Mouse (Mus musculus) adrenal gland, adult 18-20 months (tissue): Measurements from ENCODE around the gene Aldh1a3. TPM values are rescaled to one million over a fixed set of nuclear protein-coding genes. Genes with fewer than 3 reads are reported as not detected.

Experiments used
- DNase-seq, 2 experiments: peaks; one replicate each; pipeline ENCODE4 v3.0.0; 2021 to 2022; ENCODE audit warnings: low spot score in 2 of 2
- long read RNA-seq, 2 experiments: library from polyadenylated mRNA; stranded (forward); transcript quantifications; one replicate each; pipeline ENCODE4 v2.0.0; 2021
- total RNA-seq, 2 experiments: library from RNA; stranded (reverse); gene quantifications; 1 replicate in 1 of 2; 2 replicates in 1 of 2; pipeline ENCODE4 v1.2.3; 2021

The Aldh1a3 gene
- 10 to 100 TPM; 12.2 to 16.7 TPM for total RNA-seq
- long read RNA-seq, experiment 1, transcript Aldh1a3-201 (13 exons, 3,443 nt): major isoform, 14 of 18 reads
- long read RNA-seq, experiment 1, partial matches to known transcripts: 2 of 18 reads
- long read RNA-seq, experiment 1, other reads (novel, unspliced or antisense): 2 of 18 reads
- long read RNA-seq, experiment 2, transcript Aldh1a3-201 (13 exons, 3,443 nt): major isoform, 22 of 28 reads
- long read RNA-seq, experiment 2, partial matches to known transcripts: 6 of 28 reads
- long read RNA-seq, experiment 2, other reads (novel, unspliced or antisense): 0 of 28 reads

DNA sequence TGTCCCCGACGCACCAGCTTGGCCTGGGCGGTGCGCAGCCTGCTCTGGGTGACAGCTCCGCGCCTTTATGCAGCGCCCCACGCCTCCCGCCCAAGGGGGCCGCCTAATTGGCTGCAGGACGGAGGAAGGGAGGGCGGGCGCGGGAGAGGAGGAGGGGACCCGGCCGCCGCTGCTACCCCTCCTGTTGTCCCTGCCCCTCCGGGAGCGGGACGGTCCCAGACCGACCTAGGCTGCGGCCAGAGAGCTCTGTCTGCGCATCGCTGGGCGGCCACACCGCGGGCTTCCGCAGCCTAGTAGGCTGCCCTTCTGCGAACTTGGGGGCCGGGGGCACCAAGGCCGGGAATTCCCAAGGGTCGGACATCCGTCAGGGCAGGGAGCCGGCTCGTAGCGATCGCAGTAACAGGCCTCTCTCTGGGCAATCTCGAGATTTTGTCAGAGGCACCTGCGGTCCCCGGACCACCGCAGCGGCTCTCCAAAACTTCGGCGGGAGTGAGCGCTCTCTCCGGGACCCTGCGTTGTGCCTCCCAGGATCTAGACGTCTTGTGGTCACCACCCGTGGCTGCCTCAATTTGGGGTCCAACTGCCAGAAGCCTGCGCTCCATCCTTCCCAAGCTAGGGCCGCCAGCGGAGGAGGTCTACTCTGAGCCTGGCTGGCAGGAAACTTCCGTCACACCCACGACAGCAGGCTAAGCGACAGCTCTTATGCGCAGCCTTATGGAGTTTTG is at the start of gene Aldh1a3:
TSS of gene Aldh1a3 (minus strand) at position 81 of the 725 bp plus-strand sequence.
- DNase-seq: peak in 1 of 2 experiments; percentile 44

DNA sequence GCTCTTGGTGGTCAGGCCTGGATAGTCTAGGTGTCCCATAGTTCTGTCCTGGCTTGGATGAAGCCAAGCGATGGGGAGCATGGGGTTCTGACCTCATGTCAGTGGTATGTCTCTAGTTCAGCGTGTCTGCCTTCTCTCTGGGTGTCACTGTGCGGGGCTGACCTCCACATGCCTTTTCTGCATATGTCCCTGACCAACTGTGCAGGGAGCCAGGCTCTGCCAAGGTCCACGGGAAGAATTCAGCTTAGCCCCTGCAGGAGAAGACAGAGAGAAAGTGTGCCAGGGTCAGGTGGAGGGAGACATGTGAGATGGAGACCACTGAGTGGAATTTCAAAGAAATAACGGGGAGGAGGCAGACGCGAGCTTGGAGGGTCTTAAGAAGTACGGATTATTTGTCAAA is 49.0 kb upstream of the Aldh1a3 start:
- no peak for DNase-seq

DNA sequence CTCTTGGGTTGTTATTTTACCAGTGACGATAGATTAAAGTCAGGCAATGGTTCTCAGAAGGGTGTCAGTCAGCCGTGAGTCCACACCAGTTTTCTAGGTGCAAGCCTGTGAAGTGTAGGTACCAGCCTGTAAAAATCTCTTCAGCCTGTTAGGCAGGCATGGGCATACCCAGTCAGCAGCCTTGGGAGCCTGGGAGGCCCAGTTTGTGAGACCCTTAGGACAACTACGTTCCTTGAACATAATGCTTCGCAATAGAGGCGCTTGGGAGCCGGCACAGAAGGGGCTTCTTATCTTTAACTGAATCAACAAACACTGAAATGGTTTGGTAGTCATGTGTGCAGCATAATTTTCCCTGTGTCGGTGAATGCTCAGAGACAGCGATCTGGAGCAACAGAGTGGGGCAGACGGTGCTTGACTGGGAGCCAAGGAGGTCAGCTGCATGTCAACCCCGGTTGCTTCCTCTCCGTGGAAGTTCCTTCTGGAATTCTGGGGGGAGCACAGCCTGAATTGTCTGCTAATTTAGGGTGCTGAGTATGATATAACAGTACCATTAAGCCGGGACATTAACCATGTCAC is 44.4 kb upstream of the Aldh1a3 start:
- DNase-seq: no peak

DNA sequence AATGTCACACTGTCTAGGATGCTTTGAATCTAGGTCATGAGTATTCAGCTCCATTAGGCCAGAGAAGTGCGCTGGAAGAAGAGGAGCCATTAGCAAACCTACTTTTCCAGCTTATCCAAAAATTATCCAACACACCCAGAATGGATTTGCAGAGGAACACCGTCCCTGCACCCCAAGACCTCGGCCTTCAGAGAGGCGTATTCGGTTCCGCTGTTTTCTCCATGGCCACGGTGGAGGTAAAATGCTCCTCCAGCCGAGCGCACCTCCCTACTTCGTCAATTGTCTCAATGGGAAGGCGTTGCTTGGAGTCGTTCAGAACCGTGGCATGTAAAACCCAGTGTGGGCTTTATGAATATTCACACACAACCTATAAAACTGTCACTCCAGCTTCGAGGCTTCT is 39.3 kb upstream of the Aldh1a3 start:
- DNase-seq: no peak

DNA sequence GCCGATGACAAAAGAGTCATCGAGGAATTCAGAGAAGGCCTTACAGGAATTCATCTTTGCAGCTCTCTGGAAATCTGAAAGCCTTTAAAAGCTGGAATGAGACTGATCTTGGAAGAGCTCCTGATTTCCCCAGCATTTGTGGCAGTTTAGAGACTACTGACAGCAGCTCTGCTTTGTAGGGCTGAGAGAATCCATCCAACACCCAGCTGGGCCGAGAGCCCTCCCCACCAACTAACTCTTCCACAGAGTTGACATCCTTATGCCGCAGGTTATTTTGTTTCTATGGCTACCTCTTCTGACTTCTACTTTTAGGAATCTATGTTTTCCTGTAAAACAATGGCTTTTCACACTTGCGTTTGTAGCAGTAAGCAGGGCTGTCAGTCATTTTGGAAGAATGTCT is 37.9 kb upstream of the Aldh1a3 start:
- DNase-seq: no peak

DNA sequence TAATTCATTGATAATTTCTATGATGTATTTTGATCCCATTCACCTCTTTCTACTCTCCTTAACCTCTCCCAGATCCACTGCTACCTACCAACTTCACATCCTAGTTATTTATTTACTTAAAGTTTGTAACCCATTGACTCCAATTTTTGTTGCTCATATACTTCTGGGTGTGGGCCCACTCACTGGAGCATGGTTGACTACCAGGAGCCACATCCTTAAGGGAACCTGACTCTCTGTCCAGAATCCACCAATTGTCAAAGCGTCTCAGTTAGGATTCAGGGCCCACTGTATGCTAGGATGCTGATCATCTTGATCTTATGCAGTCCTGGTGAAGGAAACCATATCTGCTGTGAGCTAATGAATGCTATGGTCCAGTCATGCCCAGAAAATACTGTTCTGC is 35.8 kb upstream of the Aldh1a3 start:
- DNase-seq: no peak

DNA sequence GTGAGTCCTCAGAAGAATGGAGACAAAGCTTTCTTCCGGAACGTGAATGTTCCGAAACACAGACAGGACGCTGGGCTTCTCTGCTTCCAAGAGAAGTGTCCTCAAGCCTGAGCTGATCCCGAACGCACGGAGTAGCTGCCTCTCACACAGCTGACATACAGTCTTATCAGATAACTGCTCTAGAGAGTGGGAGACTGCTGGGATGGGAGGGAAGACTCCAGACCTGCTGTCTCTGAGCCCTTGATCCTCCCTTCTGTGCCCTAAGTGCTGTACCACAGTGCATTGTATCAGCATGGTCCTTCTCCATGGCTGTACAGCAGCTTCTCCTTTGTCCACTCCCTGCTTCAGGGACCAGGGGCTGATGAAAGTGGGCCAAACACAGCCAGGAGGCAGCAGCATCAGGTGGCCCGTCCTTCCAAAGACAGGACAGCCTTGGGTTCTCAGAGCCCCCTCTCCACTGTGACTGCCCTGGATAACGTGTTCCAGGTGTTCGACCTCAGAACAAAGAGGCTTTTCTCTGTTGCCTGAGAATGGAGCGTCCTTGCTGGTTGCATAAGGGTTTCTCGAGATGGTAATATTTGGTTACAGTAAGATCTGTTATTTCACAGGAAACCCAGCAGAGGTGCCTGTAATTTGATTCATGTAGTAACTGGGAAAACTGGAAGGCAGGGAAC is 24.4 kb upstream of the Aldh1a3 start:
- no peak for DNase-seq

DNA sequence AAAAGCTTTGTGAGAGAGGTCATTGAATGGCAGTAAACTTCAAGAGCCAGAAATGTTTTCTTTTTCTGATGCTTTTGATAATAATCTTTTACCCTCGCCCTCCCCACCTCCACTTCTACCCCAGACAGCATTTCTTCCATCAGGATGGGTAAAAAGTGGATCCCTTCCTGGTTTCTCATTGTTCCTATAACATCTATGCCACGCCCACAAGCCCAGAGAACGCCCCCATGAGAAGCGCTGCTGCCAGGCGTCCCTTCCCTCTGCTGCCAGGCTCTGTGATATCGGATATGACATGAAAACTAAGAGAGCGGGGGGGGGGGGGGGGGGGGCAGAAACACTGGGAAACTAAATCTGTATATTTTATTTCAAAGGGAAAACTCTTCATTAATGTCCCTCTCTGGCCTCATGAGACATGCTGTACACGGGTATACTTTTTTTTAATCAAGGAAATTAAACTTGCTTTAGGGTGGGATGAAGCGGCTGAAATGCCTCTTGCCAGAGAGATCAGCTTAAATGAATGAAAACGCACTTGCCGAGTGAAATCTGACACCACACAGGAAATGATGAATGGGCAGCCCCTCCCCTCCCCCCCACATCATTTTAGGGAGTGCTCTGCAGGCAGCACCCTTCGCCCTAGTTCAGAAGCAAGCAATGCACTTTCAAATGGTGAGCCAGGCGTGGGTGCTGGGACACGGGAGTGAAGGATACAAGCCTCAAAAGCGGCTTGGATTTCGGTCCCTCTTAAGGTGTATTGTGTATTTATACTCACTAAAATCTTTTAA is 22.8 kb upstream of the Aldh1a3 start:
- DNase-seq: no peak

DNA sequence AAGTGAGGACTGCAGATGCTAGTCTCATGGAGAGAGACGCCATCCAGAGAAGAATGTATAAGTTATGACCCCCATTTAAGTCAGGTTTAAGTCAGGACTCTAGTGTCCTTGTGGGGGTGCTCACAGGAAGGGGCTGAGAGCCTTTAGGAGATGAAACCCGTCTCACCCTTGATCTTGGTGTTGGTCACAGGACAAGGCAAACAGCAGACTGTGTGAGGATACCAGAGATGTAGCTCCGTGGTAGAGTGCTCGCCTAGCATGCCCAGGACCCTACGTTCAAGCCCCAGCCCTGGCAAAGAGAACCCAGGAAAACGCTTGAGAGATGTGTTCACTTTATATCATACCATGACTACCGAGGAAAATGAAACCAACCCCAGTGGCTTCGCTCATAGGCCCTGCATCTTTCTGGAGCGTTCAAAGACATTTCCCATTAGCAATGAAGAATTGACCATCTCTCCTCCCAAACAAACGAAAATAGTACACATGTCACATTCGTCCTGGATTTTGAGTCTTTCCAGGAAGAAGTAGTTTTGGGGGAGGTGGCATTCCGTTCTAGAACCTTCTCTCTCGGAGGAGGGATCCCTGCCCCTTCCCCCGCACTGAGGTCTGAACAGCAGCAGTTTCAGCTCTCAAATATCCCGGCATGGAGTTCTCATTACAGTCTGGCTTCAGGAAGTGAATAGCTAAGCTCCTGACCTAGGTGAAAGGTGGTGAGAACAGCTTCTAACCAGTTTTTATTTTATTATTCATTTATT is 21.6 kb upstream of the Aldh1a3 start:
- no peak for DNase-seq

DNA sequence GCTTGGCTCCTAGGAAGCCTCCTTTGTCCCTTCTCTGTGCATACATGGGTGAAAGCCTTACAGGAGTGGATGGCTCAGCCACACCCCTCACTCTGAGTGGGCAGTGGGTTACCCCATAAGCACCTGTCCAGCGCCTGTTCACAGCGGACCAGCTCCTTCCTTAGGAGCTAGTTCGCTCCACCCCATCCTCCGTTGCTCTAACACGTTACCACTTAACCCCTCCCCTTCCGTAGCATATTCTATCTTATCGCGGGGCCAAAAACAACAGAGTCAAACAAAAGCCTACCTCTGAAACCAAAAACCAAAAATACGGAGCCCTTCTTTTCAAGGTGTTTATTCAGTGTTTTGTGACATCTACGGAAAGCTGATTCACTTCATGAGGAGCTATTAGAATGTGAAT is 21.0 kb upstream of the Aldh1a3 start:
- DNase-seq: no peak

DNA sequence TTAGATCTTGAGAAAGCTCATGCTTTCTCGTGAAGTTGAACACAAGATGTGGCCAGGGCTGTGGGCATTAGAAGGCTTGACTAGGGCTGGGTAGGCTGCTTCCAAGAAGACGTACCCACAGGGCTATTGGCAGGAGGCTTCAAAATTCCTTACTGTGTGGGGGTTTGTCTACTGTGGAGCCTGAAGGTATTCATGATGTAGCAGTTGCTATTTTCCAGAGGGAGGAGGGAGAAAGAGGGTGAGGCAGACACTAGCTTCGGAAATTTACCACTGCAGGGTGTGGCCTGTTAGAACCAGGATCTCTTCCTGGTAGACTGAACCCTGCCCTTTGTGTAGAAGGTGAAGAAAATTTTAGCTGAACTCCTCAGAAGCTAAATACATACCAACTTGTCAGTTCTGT is 19.5 kb upstream of the Aldh1a3 start:
- no peak for DNase-seq

DNA sequence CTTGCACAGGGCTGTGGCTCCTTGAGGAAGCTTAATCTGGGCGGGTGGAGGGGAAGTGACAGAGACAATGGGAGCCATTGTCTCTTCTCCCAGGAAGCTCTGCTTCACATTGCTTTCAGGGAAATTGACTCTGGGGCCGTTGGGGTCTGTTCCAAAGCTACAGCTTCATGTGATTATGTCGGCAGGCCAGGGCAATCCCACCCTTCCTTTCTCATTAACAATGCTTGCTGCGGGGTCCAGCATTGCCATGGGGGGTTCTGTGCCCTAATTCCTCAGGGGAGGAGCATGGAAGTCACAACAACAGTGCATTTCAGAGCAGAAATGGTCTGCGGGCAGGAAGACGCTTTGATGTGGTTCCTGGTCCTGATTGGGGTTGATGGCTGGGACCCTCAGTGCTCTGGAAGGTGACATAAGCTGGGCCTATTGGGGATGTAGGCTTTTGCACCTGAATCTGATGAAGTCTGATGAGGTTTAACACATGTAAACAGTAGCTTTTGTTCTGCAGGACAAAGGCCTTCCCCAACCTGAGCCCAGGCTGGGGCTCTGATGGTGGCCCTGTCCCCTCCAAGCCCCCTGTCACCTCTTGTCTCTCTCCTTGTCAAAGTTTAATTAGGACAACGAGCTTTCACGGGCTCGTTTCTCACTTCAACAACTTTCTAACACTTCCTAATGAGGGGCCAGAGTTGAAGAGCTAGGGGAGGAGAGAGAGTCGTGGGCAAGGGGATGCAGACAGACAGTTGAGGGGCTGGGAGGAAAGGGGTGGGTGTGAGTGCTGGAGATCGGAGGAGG is 18.0 kb upstream of the Aldh1a3 start:
- no peak for DNase-seq

DNA sequence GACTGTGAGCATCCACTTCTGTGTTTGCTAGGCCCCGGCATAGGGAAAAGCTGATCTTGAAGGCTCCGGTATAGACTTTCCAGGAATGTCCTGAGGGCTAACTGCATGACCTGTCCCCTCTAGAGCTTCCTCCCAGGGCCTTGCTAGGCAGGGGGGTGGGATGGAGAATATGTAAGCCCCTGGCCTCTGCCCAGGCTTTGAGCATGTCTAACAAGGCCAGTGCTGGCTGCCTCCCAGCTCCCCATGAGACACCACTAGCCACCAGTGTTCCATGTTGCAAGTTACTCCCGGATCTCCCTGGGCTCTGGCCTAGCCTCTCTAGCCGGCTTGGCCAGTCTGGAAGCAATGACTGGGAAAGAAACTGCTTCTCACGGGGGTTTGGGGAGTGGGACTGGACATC is 17.4 kb upstream of the Aldh1a3 start:
- no peak for DNase-seq

DNA sequence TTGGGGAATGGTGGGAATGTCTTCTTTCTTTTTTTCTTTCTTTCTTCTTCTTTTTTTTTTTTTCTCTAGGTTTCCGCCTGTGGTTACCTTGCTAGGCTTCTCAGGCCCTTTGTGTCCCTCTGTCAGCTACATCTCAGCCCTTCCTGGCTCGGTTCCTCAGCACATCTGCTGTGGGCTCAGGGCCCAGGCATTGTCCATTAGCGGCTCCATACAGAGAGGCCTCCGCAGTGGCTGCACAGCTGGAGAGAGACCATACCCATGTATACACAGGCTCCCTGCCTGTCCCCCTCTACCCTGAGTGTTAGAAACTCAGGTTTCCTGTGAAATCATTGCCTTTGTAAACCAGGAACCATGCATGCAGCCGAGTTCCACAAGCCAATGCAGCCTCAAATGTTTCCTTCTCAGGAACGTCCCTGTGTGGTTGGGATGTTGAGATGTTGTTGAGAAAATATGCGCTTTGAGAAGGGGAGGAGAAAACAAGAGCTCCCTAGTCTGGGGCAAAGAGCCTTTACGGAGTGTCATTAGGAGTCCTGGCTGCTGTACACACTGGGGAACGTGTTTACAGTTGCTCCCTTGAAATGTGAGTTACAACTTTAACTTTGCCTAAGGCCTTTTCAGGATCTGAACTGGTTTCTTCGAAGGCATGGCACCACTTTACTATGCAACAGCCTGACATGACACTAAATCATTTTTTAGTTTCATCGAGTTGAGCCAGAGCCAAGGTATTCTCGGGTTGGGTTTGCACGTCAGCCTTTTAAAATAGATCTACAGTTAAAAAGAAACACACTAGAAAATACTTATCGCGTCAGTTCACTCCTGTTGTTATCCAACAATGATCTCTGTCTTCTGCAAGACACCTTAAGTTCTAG is 15.4 kb upstream of the Aldh1a3 start:
- no peak for DNase-seq

DNA sequence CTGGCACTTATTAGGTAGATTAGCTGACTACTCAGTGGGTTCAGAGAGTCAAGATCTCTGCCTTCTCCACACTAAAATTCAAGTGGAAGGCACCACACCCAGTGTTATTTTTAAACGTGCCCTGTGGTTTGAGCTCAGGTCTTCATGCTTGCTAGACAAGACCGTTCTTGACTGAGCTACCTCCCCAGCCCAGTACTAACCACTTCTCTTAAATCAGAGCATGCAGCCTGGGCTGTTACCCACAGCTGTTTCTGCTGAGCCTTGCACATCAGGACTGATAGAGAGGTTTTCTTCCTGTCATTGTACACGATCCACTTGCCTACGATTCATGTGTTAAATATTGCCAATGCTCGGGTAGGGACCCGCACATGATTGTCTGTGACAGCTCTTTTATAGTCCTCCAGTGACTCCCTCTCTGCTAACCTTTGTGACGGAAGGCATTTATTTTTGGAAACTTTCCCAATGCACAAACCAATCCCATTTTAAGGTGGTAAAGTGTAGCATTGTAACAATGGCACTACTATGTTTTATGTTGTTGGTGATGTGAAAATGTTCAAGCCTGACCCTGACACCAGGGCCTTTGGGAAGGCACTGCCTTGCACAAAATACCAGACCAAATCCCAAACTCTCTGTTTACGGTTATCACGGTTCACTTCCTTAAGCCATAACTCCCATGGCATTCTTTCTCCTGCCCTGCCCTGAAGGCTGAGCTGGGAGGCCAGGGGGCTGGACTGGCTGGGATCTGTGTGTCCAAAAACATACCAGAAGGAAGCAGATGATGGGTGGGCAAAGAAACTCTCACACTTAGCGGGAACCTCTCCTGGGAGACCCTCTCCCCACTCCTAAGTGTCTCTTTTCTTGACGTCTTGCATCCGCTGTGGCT is 11.7 kb upstream of the Aldh1a3 start:
- no peak for DNase-seq

DNA sequence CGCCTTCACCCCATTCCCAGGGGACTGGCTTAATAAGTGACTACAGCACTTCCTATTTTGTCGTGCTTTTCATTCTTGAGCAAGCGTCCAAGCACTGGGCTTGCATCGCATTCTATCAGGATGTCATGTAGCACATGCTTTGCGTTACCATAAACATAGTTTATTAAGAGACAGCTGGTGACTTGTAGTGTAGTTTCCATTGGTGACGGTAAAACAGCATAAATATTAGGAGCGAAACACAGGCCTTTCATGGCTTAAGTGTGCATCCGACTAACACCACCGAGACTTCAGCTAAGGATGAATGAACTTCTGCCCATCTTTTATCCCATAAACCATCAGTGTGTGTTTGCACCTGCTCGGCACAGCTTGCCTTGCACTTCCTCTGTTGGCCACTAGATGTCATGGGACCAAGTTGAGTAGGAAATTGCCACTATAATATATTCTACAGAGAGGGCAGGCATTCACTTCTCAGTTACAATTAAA is 7.2 kb upstream of the Aldh1a3 start:
- peak; percentile 70 to 73 for DNase-seq

DNA sequence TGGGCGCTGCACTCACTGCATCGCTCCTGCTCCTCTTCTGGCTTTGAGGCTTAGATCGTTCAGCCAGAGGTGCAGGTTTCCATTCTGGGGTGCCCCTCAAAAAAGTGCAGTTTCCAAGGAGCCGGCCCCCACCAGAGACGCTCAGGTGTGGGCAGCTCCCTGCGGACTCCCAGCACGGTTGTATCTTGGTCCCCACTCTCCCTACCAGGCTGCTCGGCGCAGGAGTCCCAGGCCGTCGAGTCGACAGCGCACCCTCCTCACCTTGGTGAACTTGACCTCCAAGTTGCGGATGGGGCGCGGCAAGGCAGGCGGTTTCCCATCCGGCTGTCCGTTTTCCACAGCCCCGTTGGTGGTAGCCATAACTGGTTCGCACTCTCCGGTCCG is 272 bp downstream of the Aldh1a3 start:
- no peak for DNase-seq
